Mouse (Mus musculus): ENCODE data around the gene Tns2. TPM values are rescaled to one million over a fixed set of nuclear protein-coding genes. Genes with fewer than 3 reads are reported as not detected.
A peak's percentile ranks its signal among the peaks of the same experiment; 100 is the strongest.
"Not testable (repeated sequence)": the region's sequence is repeated elsewhere in the genome, so short reads cannot be mapped to it uniquely, and the experiment has no call there.

The Tns2 gene
- polyA plus RNA-seq, 1 experiment: 1.4 TPM

DNA sequence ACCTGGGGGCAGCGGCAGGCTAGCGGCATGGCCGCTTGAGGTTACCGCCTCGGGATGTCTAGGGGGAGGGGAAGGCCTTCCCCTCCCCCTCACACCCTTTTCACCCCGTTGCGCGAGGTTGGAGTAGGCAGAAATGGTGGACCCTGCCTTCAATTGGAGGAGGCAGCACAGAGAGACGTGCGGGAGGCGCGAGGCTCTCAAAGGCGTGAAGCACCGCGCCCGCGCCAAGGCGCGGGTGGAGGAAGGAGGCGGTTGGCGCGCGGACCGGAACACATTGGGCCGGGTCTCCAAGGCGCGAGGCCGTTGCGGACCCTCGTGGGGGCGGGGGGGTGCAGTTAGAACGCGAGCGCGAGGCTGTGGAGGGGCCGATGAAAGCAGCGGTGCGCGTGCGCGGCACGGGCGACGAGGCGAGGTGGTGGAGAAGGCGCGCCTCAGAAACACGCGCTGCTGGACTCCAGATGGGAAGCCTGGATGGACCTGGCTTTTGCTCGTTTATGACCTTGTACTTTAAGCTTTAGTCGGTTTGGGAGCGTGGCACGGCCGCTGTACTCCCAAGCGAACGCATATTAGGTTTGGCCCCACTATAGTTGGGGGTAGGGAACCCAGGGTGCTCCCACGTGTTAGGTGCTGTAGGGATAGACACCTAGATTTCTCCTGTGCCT is 26.0 kb upstream of the Tns2 start:
- Histone ChIP-seq H3K4me1 (ENCODE audit: control insufficient read depth, insufficient read depth, low read length) (peaks cover 28% of the 10 kb centered on the region), H3K4me3 (ENCODE audit: insufficient read depth, low read length) (peak overlapping the region; percentile 91), H3K27ac (ENCODE audit: insufficient read depth, low read depth, low read length) (peak overlapping the region; percentile 83)
- TF ChIP-seq POLR2A (IDR thresholded peaks at IDR 0.05; ENCODE audit: borderline replicate concordance, low read depth, low read length): no peak
- TF ChIP-seq CTCF (IDR thresholded peaks at IDR 0.05; ENCODE audit: low read depth, low read length): no peak

DNA sequence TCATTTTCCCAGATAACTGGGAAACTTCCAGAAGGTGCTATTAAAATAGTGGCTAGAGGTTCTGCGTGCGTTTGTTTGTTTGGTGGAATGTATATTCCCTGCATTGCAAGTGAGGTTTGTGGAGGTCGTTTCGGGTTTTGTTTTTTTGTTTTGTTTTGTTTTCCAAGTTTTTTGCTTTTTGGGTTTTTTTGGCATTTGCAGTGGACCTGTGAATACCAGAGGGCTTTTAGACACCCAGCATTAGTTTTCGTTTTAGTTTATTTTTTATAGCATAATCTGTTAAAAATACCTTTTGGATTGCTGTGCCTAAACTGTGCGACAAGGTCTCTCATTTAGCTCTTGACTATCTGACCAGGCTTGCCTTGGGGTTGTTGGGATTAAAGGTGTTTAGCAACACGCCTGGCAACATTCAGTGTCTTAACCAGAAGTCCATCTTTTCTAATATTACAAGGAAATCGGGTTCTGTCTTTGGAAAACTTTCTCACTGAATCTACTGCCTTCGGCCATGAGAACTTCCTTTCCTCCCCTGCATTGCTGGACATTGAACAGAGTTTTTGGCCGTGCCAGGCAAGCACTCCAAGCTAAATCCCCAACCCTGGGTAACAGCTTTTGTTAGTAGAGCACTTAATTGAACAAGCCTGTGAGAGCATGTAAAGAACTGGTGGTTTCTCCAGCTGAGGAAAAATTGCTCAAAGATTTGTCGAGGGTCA is 25.2 kb upstream of the Tns2 start:
- TF ChIP-seq POLR2A (IDR thresholded peaks at IDR 0.05; ENCODE audit: borderline replicate concordance, low read depth, low read length): no peak
- no peak for TF ChIP-seq CTCF (IDR thresholded peaks at IDR 0.05; ENCODE audit: low read depth, low read length)
- Histone ChIP-seq H3K4me1 (ENCODE audit: control insufficient read depth, insufficient read depth, low read length) (peaks cover 24% of the 10 kb centered on the region), H3K4me3 (ENCODE audit: insufficient read depth, low read length) (peak overlapping the region; percentile 91), H3K27ac (ENCODE audit: insufficient read depth, low read depth, low read length) (peak overlapping the region; percentile 83; the same call in 1 of the 2 replicates)

DNA sequence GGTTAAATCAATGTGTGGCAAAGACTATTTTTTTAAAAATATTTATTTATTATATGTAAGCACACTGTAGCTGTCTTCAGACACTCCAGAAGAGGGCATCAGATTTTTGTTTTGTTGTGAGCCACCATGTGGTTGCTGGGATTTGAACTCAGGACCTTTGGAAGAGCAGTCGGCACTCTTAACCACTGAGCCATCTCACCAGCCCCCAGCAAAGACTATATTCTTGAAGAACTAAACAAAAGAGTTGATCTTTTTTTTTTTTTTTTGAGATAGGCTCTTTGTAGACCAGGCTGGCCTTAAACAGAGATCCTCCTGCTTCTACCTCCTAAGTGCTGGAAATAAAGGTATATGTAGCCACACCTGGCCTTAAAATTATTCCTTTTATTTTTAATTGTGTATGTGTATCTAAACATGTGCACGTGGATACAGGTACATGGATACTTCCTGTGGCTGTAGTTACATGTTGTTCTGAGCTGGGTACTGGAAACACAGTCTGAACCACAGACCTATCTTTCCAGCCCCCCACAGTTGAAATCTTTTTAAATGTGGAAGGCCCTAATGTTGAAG is 23.0 kb upstream of the Tns2 start:
- peaks cover 25% of the 10 kb centered on the region for H3K4me1 ChIP-seq (ENCODE audit: control insufficient read depth, insufficient read depth, low read length)
- no peak overlapping the region for H3K4me3 ChIP-seq (ENCODE audit: insufficient read depth, low read length)
- no peak overlapping the region for H3K27ac ChIP-seq (ENCODE audit: insufficient read depth, low read depth, low read length)
- TF ChIP-seq CTCF (IDR thresholded peaks at IDR 0.05; ENCODE audit: low read depth, low read length): no peak
- TF ChIP-seq POLR2A (IDR thresholded peaks at IDR 0.05; ENCODE audit: borderline replicate concordance, low read depth, low read length): no peak

DNA sequence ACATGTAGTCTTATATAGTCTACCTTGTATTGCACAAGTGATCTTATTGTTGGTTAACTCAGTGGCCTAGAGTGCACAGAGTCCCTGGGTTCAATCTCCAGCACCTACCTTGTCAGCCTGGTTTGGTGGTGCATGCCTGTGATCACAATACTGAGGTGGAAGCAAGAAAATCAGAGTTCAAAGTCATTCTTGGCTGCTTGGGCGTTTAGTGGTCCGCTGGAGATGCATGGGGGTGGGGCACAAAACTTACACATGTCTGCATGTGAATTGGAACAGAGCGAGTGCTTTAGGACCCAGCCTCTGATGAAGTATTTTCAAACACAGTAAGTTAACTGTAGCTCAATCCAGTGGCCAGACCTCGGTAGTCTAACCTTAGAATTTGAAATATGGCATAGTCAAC is 21.0 kb upstream of the Tns2 start:
- Histone ChIP-seq H3K4me3 (ENCODE audit: insufficient read depth, low read length) (no peak overlapping the region), H3K4me1 (ENCODE audit: control insufficient read depth, insufficient read depth, low read length) (peaks cover 25% of the 10 kb centered on the region), H3K27ac (ENCODE audit: insufficient read depth, low read depth, low read length) (no peak overlapping the region)
- TF ChIP-seq POLR2A (IDR thresholded peaks at IDR 0.05; ENCODE audit: borderline replicate concordance, low read depth, low read length) (no peak), CTCF (IDR thresholded peaks at IDR 0.05; ENCODE audit: low read depth, low read length) (no peak)

DNA sequence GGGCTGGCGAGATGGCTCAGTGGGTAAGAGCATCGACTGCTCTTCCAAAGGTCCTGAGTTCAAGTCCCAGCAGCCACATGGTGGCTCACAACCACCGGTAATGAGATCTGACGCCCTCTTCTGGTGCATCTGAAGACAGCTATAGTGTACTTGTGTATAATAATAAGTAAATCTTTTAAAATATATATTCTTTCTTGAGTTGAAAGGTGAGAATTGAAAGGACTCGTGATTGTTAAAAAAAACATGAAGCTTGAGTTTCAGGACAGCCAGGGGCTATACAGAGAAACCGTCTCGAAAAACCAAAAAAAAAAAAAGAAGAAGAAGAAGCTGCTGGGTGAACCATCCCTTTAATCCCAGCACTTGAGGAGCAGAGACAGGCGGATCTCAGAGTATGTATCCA is 20.3 kb upstream of the Tns2 start:
- H3K4me3 ChIP-seq (ENCODE audit: insufficient read depth, low read length); H3K27ac ChIP-seq (ENCODE audit: insufficient read depth, low read depth, low read length): not testable (repeated sequence)
- H3K4me1 ChIP-seq (ENCODE audit: control insufficient read depth, insufficient read depth, low read length): peaks cover 25% of the 10 kb centered on the region

DNA sequence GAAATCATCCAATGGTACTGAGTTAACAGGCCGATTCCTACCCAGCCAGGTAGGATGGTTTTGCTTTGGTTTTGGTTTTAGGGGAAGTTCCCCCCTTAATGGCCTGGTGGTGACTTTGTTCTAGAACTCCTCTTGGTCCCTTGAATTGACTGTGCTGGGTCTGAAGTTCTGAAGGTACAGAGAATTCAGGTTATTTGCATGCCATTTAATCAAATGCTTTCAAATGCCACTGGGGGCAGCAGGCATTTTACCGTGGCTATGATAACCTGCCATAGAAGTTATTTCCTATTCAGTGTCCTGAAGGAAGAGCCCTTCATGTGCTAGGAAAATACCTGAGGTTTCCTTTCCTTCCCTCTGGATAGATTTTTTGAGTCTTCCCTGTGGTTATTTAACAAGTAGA is 19.8 kb upstream of the Tns2 start:
- no peak overlapping the region for H3K27ac ChIP-seq (ENCODE audit: insufficient read depth, low read depth, low read length)
- no peak overlapping the region for H3K4me3 ChIP-seq (ENCODE audit: insufficient read depth, low read length)
- TF ChIP-seq POLR2A (IDR thresholded peaks at IDR 0.05; ENCODE audit: borderline replicate concordance, low read depth, low read length) (no peak), CTCF (IDR thresholded peaks at IDR 0.05; ENCODE audit: low read depth, low read length) (no peak)
- H3K4me1 ChIP-seq (ENCODE audit: control insufficient read depth, insufficient read depth, low read length): peaks cover 25% of the 10 kb centered on the region

DNA sequence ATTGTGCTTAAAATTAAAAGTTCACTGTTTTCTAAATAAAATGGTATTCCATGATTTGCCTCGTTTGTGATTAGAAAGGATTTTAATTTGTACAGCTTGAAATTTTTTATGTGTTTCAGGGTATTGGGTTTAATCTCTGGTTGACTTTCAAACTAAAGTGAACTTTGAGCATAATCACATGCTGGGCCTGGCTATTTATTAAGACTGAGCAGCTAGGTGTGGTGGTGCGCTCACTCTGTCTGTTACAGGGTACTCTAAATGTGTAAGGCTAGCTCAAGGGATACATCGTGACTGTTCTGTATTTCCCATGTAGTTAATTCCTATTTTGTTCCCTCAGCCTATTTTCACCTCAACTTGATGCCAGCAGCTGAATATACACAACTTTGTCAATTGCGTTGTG is 18.1 kb upstream of the Tns2 start:
- Histone ChIP-seq H3K4me3 (ENCODE audit: insufficient read depth, low read length) (no peak overlapping the region), H3K4me1 (ENCODE audit: control insufficient read depth, insufficient read depth, low read length) (peaks cover 22% of the 10 kb centered on the region), H3K27ac (ENCODE audit: insufficient read depth, low read depth, low read length) (no peak overlapping the region)
- TF ChIP-seq POLR2A (IDR thresholded peaks at IDR 0.05; ENCODE audit: borderline replicate concordance, low read depth, low read length) (no peak), CTCF (IDR thresholded peaks at IDR 0.05; ENCODE audit: low read depth, low read length) (no peak)

DNA sequence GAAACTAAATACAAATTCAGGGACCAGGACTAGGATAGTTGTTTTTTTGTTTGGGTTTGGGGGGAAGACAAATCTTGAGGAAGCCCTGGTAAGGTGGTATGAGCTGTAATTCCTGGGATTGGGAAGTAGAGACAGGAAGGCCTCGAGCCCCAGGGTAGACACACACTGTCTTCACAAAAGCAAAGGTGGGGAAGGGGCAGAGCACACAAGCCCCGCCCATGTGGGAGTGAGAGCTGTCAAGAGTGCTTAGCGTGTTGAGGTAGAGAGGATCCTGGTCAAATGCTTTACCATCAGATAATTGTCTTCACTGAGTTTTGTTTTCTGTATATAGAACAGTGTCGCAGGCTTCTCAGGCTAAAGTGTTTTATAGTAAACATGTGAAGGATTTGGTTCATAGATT is 17.2 kb upstream of the Tns2 start:
- H3K4me3 ChIP-seq (ENCODE audit: insufficient read depth, low read length): no peak overlapping the region
- H3K4me1 ChIP-seq (ENCODE audit: control insufficient read depth, insufficient read depth, low read length): peaks cover 18% of the 10 kb centered on the region
- no peak overlapping the region for H3K27ac ChIP-seq (ENCODE audit: insufficient read depth, low read depth, low read length)
- TF ChIP-seq POLR2A (IDR thresholded peaks at IDR 0.05; ENCODE audit: borderline replicate concordance, low read depth, low read length) (no peak), CTCF (IDR thresholded peaks at IDR 0.05; ENCODE audit: low read depth, low read length) (no peak)

DNA sequence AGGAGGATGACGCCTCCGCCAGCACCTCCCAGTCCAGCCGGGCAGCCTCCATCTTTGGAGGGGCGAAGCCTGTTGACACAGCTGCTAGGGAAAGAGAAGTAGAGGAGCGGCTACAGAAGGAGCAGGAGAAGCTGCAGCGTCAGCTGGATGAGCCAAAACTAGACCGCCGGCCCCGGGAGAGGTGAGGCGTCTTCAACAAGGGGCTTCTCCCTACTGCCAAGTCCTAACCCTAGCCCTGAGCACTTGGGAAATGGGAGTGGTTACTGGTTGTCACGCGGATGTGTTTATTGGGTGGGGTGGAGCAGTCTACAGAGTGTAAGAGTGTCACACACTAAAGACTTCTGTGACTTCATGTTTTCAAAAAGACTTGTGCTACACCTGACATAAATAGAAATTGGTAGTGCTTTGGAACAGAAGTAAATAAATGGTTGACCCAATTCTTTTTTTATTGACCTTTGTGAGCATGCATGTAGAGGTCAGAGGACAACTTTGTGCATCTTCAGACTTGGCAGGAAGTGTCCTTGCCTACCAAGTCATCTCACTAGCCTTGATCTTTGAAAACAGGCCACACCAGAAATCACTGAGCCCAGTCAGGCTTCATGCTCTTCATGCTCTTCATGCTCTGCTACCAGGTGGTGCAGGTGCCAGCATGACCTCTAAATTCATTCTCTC is 10.2 kb upstream of the Tns2 start:
- Histone ChIP-seq H3K4me1 (ENCODE audit: control insufficient read depth, insufficient read depth, low read length) (peaks cover 19% of the 10 kb centered on the region), H3K27ac (ENCODE audit: insufficient read depth, low read depth, low read length) (no peak overlapping the region), H3K4me3 (ENCODE audit: insufficient read depth, low read length) (no peak overlapping the region)
- TF ChIP-seq CTCF (IDR thresholded peaks at IDR 0.05; ENCODE audit: low read depth, low read length): no peak
- TF ChIP-seq POLR2A (IDR thresholded peaks at IDR 0.05; ENCODE audit: borderline replicate concordance, low read depth, low read length): no peak

All from bone marrow macrophage, adult 2 months (primary cell).